Mouse (Mus musculus): ENCODE data around the gene Cx3cl1.

- TF ChIP-seq CTCF (IDR thresholded peaks at IDR 0.05; ENCODE audit: borderline replicate concordance, insufficient read depth, low read length), result no peak
- TF ChIP-seq POLR2A (IDR thresholded peaks at IDR 0.05; ENCODE audit: low read depth, low read length), result no peak
These were observed 7.9 kb downstream of the Cx3cl1 start for GRCm38 (mm10) chr8:94779534-94780294.
